Mouse (Mus musculus): ENCODE results near the gene Clk1. TPM values are rescaled to one million over a fixed set of nuclear protein-coding genes. Genes with fewer than 3 reads are reported as not detected.

Clk1 gene
- polyA plus RNA-seq, 1 experiment from 2014 or later, result 236 TPM

GRCm38 (mm10) chr1:58403745-58404144 is 20.1 kb downstream of the Clk1 start:
- H3K9me3 ChIP-seq, result no peaks in the 10 kb centered on the region
- no peak overlapping the region for H3K9ac ChIP-seq
- H3K27me3 ChIP-seq, result no peaks in the 10 kb centered on the region
- no peak overlapping the region for H3K27ac ChIP-seq
- H3K4me1 ChIP-seq, result no peaks in the 10 kb centered on the region
- no peak overlapping the region for H3K4me2 ChIP-seq
- no peak overlapping the region for H3K4me3 ChIP-seq
- peaks cover 83% of the 10 kb centered on the region for H3K36me3 ChIP-seq
- no peak for ATAC-seq (ENCODE audit: insufficient number of reproducible peaks, insufficient read depth, low FRiP score, low TSS enrichment, low read depth)
- 95% methylated on average over 5 of the region's 5 CpGs for WGBS

GRCm38 (mm10) chr1:58401396-58401795 is 22.5 kb downstream of the Clk1 start:
- WGBS, result 88% methylated on average over 6 of the region's 6 CpGs
- Histone ChIP-seq H3K36me3 (peaks cover 88% of the 10 kb centered on the region), H3K27ac (no peak overlapping the region), H3K4me2 (no peak overlapping the region), H3K27me3 (no peaks in the 10 kb centered on the region), H3K4me1 (no peaks in the 10 kb centered on the region), H3K9ac (no peak overlapping the region), H3K9me3 (no peaks in the 10 kb centered on the region), H3K4me3 (no peak overlapping the region)
- ATAC-seq (ENCODE audit: insufficient number of reproducible peaks, insufficient read depth, low FRiP score, low TSS enrichment, low read depth), result no peak

- Histone ChIP-seq H3K9ac (no peak overlapping the region), H3K27ac (no peak overlapping the region), H3K4me2 (no peak overlapping the region), H3K4me3 (no peak overlapping the region), H3K36me3 (peaks cover 78% of the 10 kb centered on the region), H3K9me3 (no peaks in the 10 kb centered on the region), H3K27me3 (no peaks in the 10 kb centered on the region), H3K4me1 (peaks cover 12% of the 10 kb centered on the region; the same call in 1 of the 2 replicates)
- ATAC-seq (ENCODE audit: insufficient number of reproducible peaks, insufficient read depth, low FRiP score, low TSS enrichment, low read depth), result no peak
- WGBS, result 94% methylated on average over 6 of the region's 6 CpGs
Measured at GRCm38 (mm10) chr1:58397731-58398130, 26.1 kb downstream of the Clk1 start.

GRCm38 (mm10) chr1:58396179-58396578 is 27.7 kb downstream of the Clk1 start:
- WGBS, result 95% methylated on average over 1 of the region's 1 CpGs
- H3K36me3 ChIP-seq, result peaks cover 64% of the 10 kb centered on the region

GRCm38 (mm10) chr1:58395341-58395740 is 28.5 kb downstream of the Clk1 start:
- no peak overlapping the region for H3K4me3 ChIP-seq

More at GRCm38 (mm10) chr1:58396179-58396578, 27.7 kb downstream of the Clk1 start:
- Histone ChIP-seq H3K4me1 (peaks cover 21% of the 10 kb centered on the region), H3K4me2 (no peak overlapping the region), H3K27ac (no peak overlapping the region), H3K4me3 (no peak overlapping the region), H3K9me3 (no peaks in the 10 kb centered on the region), H3K27me3 (no peaks in the 10 kb centered on the region), H3K9ac (0 out of 2 replicates have a peak overlapping the region, but pooled peaks have one; percentile 16)
- no peak for ATAC-seq (ENCODE audit: insufficient number of reproducible peaks, insufficient read depth, low FRiP score, low TSS enrichment, low read depth)

GRCm38 (mm10) chr1:58393284-58394195 is 30.3 kb downstream of the Clk1 start:
- H3K9ac ChIP-seq, result peak overlapping the region; percentile 99
- H3K9me3 ChIP-seq, result no peaks in the 10 kb centered on the region
- peak overlapping the region; percentile 91 for H3K4me3 ChIP-seq
- peak; percentile 39 for ATAC-seq (ENCODE audit: insufficient number of reproducible peaks, insufficient read depth, low FRiP score, low TSS enrichment, low read depth)
- H3K36me3 ChIP-seq, result peaks cover 39% of the 10 kb centered on the region
- peak overlapping the region; percentile 83 for H3K4me2 ChIP-seq
- peaks cover 22% of the 10 kb centered on the region for H3K4me1 ChIP-seq
- H3K27ac ChIP-seq, result peak overlapping the region; percentile 99
- 2% methylated on average over 50 of the region's 90 CpGs for WGBS
- no peaks in the 10 kb centered on the region for H3K27me3 ChIP-seq

More at GRCm38 (mm10) chr1:58395341-58395740, 28.5 kb downstream of the Clk1 start:
- H3K9ac ChIP-seq, result no peak overlapping the region
- H3K36me3 ChIP-seq, result peaks cover 55% of the 10 kb centered on the region
- H3K4me2 ChIP-seq, result no peak overlapping the region
- WGBS, result 90% methylated on average over 3 of the region's 3 CpGs
- H3K27ac ChIP-seq, result no peak overlapping the region
- no peaks in the 10 kb centered on the region for H3K9me3 ChIP-seq
- H3K27me3 ChIP-seq, result no peaks in the 10 kb centered on the region
- peaks cover 22% of the 10 kb centered on the region for H3K4me1 ChIP-seq
- no peak for ATAC-seq (ENCODE audit: insufficient number of reproducible peaks, insufficient read depth, low FRiP score, low TSS enrichment, low read depth)

- Histone ChIP-seq H3K4me1 (peaks cover 22% of the 10 kb centered on the region), H3K36me3 (peaks cover 31% of the 10 kb centered on the region), H3K9me3 (no peaks in the 10 kb centered on the region), H3K27me3 (no peaks in the 10 kb centered on the region), H3K4me2 (peak within 1 kb of the TSS; percentile 83), H3K27ac (peak within 1 kb of the TSS; percentile 99), H3K9ac (peak within 1 kb of the TSS; percentile 99), H3K4me3 (peak within 1 kb of the TSS; percentile 91)
- ATAC-seq (ENCODE audit: insufficient number of reproducible peaks, insufficient read depth, low FRiP score, low TSS enrichment, low read depth), result peak; percentile 97
- under 1% methylated on average over 47 of the region's 61 CpGs for WGBS
Measured at GRCm38 (mm10) chr1:58392652-58393283, 31.1 kb downstream of the Clk1 start, which contains the start of gene Bzw1. Gene Bzw1, plus strand, starts transcription at chr1:58392898.

GRCm38 (mm10) chr1:58392268-58392651 is 31.6 kb downstream of the Clk1 start:
- H3K9ac ChIP-seq, result peak overlapping the region; percentile 99
- no peak for ATAC-seq (ENCODE audit: insufficient number of reproducible peaks, insufficient read depth, low FRiP score, low TSS enrichment, low read depth)
- peak overlapping the region; percentile 99 for H3K27ac ChIP-seq
- H3K4me1 ChIP-seq, result peaks cover 22% of the 10 kb centered on the region
- H3K4me3 ChIP-seq, result peak overlapping the region; percentile 91
- WGBS, result 2% methylated on average over 16 of the region's 16 CpGs
- H3K9me3 ChIP-seq, result no peaks in the 10 kb centered on the region
- no peaks in the 10 kb centered on the region for H3K27me3 ChIP-seq
- peak overlapping the region; percentile 83 for H3K4me2 ChIP-seq
- peaks cover 26% of the 10 kb centered on the region for H3K36me3 ChIP-seq

- peaks cover 22% of the 10 kb centered on the region for H3K4me1 ChIP-seq
- no peaks in the 10 kb centered on the region for H3K27me3 ChIP-seq
- peaks cover 20% of the 10 kb centered on the region for H3K36me3 ChIP-seq
- H3K9ac ChIP-seq, result peak overlapping the region; percentile 99
- WGBS, result 43% methylated on average over 19 of the region's 19 CpGs
- H3K27ac ChIP-seq, result peak overlapping the region; percentile 99
- peak overlapping the region; percentile 83 for H3K4me2 ChIP-seq
- ATAC-seq (ENCODE audit: insufficient number of reproducible peaks, insufficient read depth, low FRiP score, low TSS enrichment, low read depth), result no peak
- no peaks in the 10 kb centered on the region for H3K9me3 ChIP-seq
- H3K4me3 ChIP-seq, result peak overlapping the region; percentile 91
Measured at GRCm38 (mm10) chr1:58391421-58392267, 32.2 kb downstream of the Clk1 start.

GRCm38 (mm10) chr1:58382586-58383281 is 41.1 kb downstream of the Clk1 start:
- 73% methylated on average over 5 of the region's 5 CpGs for WGBS
- H3K27me3 ChIP-seq, result no peaks in the 10 kb centered on the region

More at GRCm38 (mm10) chr1:58382586-58383281, 41.1 kb downstream of the Clk1 start:
- Histone ChIP-seq H3K9ac (no peak overlapping the region), H3K36me3 (no peaks in the 10 kb centered on the region), H3K9me3 (no peaks in the 10 kb centered on the region), H3K4me2 (no peak overlapping the region), H3K4me1 (no peaks in the 10 kb centered on the region), H3K27ac (no peak overlapping the region), H3K4me3 (no peak overlapping the region)
- ATAC-seq (ENCODE audit: insufficient number of reproducible peaks, insufficient read depth, low FRiP score, low TSS enrichment, low read depth), result no peak
